Mouse (Mus musculus) MEL (cell line): ENCODE measurements around the gene Ldb1.

Experiments
- CTCF ChIP-seq, 3 experiments: IDR thresholded peaks in 2 of 3; conservative IDR thresholded peaks in 1 of 3; 2 replicates each; pipeline ENCODE4 v1.5.1; 2011 to 2012; ENCODE audit warnings: low read length in 3 of 3, low read depth in 2 of 3, mild to moderate bottlenecking in 2 of 3, improper control_type of control experiment in 1 of 3, inconsistent platforms in 1 of 3, mixed read lengths in 1 of 3, moderate library complexity in 1 of 3; ENCODE audit not compliant: control insufficient read depth in 1 of 3, insufficient read depth in 1 of 3, poor library complexity in 1 of 3, severe bottlenecking in 1 of 3
- GATA1 ChIP-seq: IDR thresholded peaks from 2 replicates; pipeline ENCODE4 v1.6.1; 2011; ENCODE audit warnings: low read depth, low read length, improper control_type of control experiment
- POLR2A ChIP-seq, 2 experiments: IDR thresholded peaks; 2 replicates each; pipeline ENCODE4 v1.6.1; 2011 to 2012; ENCODE audit warnings: low read length in 2 of 2, mild to moderate bottlenecking in 2 of 2, control low read depth in 1 of 2, improper control_type of control experiment in 1 of 2, low read depth in 1 of 2, moderate library complexity in 1 of 2; ENCODE audit not compliant: control insufficient read depth in 1 of 2, insufficient read depth in 1 of 2, poor library complexity in 1 of 2

- TF ChIP-seq CTCF (IDR thresholded peaks at IDR 0.05 in 2 of 3, conservative IDR thresholded peaks at IDR 0.05 in 1 of 3; ENCODE audit: control insufficient read depth in 1 of 3, insufficient read depth in 1 of 3, low read depth in 2 of 3, low read length in 3 of 3, poor library complexity in 1 of 3, severe bottlenecking in 1 of 3) = no peak
- no peak for TF ChIP-seq POLR2A (IDR thresholded peaks at IDR 0.05; ENCODE audit: control insufficient read depth in 1 of 2, insufficient read depth in 1 of 2, low read depth in 1 of 2, low read length in 2 of 2, poor library complexity in 1 of 2)
- peak; percentile 28; the same call in 1 of the 2 replicates for TF ChIP-seq GATA1
Observed at GRCm38 (mm10) chr19:46074266-46074665, 29.3 kb upstream of the Ldb1 start.
